Mouse (Mus musculus): ENCODE measurements around the gene Pnmt.

- TF ChIP-seq CTCF (conservative IDR thresholded peaks at IDR 0.05; ENCODE audit: insufficient read depth, insufficient read length, low read depth, low read length) (no peak), POLR2A (IDR thresholded peaks at IDR 0.05; ENCODE audit: low read depth, low read length) (no peak)
Measured at GRCm38 (mm10) chr11:98381651-98382050, 4.6 kb upstream of the Pnmt start.
